Mouse (Mus musculus) forebrain, embryonic 14.5 days (tissue): ENCODE data around the gene Galk2. TPM values are rescaled to one million over a fixed set of nuclear protein-coding genes. Genes with fewer than 3 reads are reported as not detected.

Experiments
- ATAC-seq: fragments of 200-750 bp; cut with Nextera tagmentation; 2 replicates; pipeline ENCODE4 v1.8.0; 2017; ENCODE audit warnings: mild to moderate bottlenecking, moderate library complexity
- DNase-seq: peaks from one replicate; pipeline ENCODE4 v3.0.0-alpha.2; 2015; ENCODE audit warnings: low spot score
- H3K27ac ChIP-seq: fragments of 300-500 bp; sonication (generic); 2 replicates; pipeline ENCODE4 v1.5.1; 2014; ENCODE audit warnings: low read depth, mild to moderate bottlenecking, control low read depth, low read length, moderate library complexity
- H3K27me3 ChIP-seq: fragments of 300-500 bp; sonication (generic); replicated peaks from 2 replicates; pipeline ENCODE4 v1.6.1; 2014; ENCODE audit warnings: low read length, control low read depth, mixed read lengths; ENCODE audit not compliant: control insufficient read depth, insufficient read depth
- H3K36me3 ChIP-seq: fragments of 300-500 bp; sonication (generic); 2 replicates; pipeline ENCODE4 v1.6.1; 2014; ENCODE audit warnings: low read length, control low read depth; ENCODE audit not compliant: control insufficient read depth, insufficient read depth
- H3K4me1 ChIP-seq: fragments of 300-500 bp; sonication (generic); 2 replicates; pipeline ENCODE4 v1.6.1; 2014; ENCODE audit warnings: antibody characterized with exemption, low read length, control low read depth; ENCODE audit not compliant: control insufficient read depth, insufficient read depth
- H3K4me2 ChIP-seq: fragments of 300-500 bp; sonication (generic); 2 replicates; pipeline ENCODE4 v1.6.1; 2014; ENCODE audit warnings: mild to moderate bottlenecking, control low read depth, low read length
- H3K4me3 ChIP-seq: fragments of 300-500 bp; sonication (generic); 2 replicates; pipeline ENCODE4 v1.5.1; 2014; ENCODE audit warnings: low read depth, low read length, control low read depth
- H3K9ac ChIP-seq: fragments of 300-500 bp; sonication (generic); 2 replicates; pipeline ENCODE4 v1.6.1; 2014; ENCODE audit warnings: mild to moderate bottlenecking, low read length, control low read depth, moderate library complexity
- H3K9me3 ChIP-seq: fragments of 300-500 bp; sonication (generic); replicated peaks from 2 replicates; pipeline ENCODE4 v1.6.1; 2016; ENCODE audit warnings: low read length, control low read depth, mixed read lengths; ENCODE audit not compliant: control insufficient read depth
- WGBS: fragments of 180-500 bp; shearing (Covaris S2); extraction: QIAGEN DNeasy Blood & Tissue Kit; methylation state at CpG from one replicate; pipeline ENCODE4 v1.1.7; 2014; 5-methylcytosine and 5-hydroxymethylcytosine counted together
- polyA plus RNA-seq: library from polyadenylated mRNA; unstranded; fragments of >200 nt; fragmentation: Nextera tagmentation; extraction: Ambion mirVana; gene quantifications from 2 replicates; pipeline ENCODE4 v1.2.1, GENCODE M21; 2014

The Galk2 gene
- polyA plus RNA-seq, 1 experiment from 2014 or later: 32.8 TPM

DNA sequence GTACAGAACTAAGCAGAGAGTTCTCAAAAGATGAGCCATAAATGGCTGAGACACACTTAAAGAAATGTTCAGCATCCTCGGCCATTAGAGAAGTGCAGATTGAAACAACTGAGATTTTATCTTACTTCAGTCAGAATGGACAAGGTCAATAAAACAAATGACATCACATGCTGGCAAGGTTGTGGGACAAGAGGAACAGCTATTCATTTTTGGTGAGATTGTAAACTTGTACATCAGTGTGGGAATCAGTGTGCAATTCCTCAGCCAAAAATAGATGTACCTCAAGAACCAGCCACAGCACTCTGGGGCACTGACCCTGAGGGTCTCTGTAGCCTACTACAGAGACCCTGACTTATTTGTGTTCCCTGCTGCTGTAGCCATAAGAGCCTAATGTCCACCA is 84.4 kb downstream of the Galk2 start:
- Histone ChIP-seq H3K4me3 (no peak overlapping the region), H3K27ac (no peak overlapping the region), H3K27me3 (no peaks in the 10 kb centered on the region), H3K9me3 (no peaks in the 10 kb centered on the region), H3K36me3 (0 out of 2 replicates have a peak, but pooled peaks cover 6% of the 10 kb centered on the region), H3K4me2 (no peak overlapping the region), H3K4me1 (no peaks in the 10 kb centered on the region), H3K9ac (no peak overlapping the region)
- ATAC-seq (no peak), DNase-seq (no peak)
- 90% methylated on average over 1 of the region's 1 CpGs for WGBS

DNA sequence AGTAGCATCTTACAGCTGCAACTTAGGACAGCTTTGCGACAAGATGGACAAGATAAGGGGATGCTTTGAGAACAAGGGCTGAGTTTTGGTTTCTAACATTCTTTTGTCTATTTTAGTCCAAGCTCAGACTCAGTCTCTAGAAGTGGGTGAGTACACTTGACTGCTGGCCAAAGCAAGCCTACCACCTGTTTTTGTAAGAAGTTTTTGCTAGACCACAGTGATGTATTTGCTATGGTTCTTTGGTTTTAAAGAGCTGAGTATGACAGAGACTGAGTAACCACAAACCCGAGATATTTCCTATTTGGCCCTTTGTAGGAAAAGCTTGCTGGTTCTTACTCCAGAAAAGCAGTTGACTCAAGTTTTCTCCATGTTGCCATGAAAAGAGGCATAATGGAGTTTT is 89.3 kb downstream of the Galk2 start:
- 94% methylated on average over 2 of the region's 2 CpGs for WGBS
- Histone ChIP-seq H3K27me3 (no peaks in the 10 kb centered on the region), H3K4me1 (no peaks in the 10 kb centered on the region), H3K27ac (no peak overlapping the region), H3K9me3 (no peaks in the 10 kb centered on the region), H3K4me3 (no peak overlapping the region), H3K4me2 (no peak overlapping the region), H3K9ac (no peak overlapping the region), H3K36me3 (0 out of 2 replicates have a peak, but pooled peaks cover 9% of the 10 kb centered on the region)
- DNase-seq (no peak), ATAC-seq (no peak)

DNA sequence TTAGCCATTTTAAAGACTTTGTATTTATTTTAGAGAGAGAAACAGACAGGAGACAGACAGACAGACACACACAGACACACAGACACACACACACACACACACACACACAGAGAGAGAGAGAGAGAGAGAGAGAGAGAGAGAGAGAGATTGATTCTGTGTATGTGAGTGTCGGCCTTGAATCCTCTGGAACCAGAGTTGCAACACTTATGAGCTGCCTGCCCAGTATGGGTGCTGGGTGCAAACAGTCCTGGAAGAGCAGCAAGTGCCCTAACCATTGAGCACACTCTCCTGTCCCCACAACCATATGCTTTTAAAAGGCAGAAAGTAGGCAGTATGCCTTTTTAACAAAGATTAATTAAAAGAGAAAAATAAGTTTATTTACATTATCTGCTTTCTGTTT is 109.9 kb downstream of the Galk2 start:
- Histone ChIP-seq H3K36me3 (no peaks in the 10 kb centered on the region), H3K4me3 (no peak overlapping the region), H3K4me2 (no peak overlapping the region), H3K9ac (no peak overlapping the region), H3K4me1 (no peaks in the 10 kb centered on the region), H3K27me3 (no peaks in the 10 kb centered on the region), H3K9me3 (no peaks in the 10 kb centered on the region), H3K27ac (no peak overlapping the region)
- ATAC-seq: no peak
- DNase-seq: no peak
- 100% methylated on average over 1 of the region's 1 CpGs for WGBS

DNA sequence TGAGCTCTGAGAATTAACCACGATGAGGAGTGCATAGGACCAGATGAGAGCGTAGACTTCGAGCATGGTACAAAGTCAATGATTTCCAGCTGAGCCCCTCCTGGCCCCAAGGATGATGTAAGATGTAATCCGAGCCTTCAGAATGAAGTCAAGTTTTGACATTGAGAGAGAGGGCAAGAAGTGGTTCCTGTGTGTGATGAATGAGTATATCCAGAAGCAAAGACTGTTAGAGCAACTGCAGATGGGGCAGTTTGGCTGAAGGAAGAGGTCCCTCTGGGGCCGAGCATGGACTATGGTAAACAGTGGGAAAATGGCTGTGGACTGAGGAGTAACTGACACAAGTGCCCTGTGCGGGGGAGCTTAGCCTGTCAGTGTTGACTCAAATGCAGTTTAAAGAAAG is 114.3 kb downstream of the Galk2 start:
- 82% methylated on average over 6 of the region's 6 CpGs for WGBS
- no peak overlapping the region for H3K4me2 ChIP-seq
- no peak overlapping the region for H3K27ac ChIP-seq
- H3K9me3 ChIP-seq: no peaks in the 10 kb centered on the region
- H3K4me3 ChIP-seq: no peak overlapping the region
- no peak overlapping the region for H3K9ac ChIP-seq
- DNase-seq (no peak), ATAC-seq (no peak)
- H3K4me1 ChIP-seq: no peaks in the 10 kb centered on the region
- H3K27me3 ChIP-seq: no peaks in the 10 kb centered on the region
- no peaks in the 10 kb centered on the region for H3K36me3 ChIP-seq

DNA sequence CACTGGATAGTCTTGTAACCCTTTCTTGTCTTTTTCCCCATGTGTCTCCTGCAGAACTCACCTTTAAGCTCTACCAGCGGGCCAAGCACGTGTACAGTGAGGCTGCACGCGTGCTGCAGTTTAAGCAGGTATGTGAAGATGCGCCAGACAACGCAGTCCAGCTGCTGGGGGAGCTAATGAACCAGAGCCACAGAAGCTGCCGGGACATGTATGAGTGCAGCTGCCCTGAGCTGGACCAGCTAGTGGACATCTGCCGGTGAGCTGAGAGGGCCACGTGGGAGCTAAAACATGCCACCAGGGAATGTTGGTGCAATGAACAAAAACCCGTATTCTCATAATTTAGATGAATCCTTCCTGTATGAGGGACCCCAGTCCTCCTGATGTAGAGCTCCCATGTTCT is 116.3 kb downstream of the Galk2 start:
- H3K27me3 ChIP-seq: no peaks in the 10 kb centered on the region
- H3K4me1 ChIP-seq: no peaks in the 10 kb centered on the region
- ATAC-seq (no peak), DNase-seq (no peak)
- no peak overlapping the region for H3K9ac ChIP-seq
- H3K4me2 ChIP-seq: no peak overlapping the region
- H3K27ac ChIP-seq: no peak overlapping the region
- WGBS: 95% methylated on average over 10 of the region's 10 CpGs
- H3K4me3 ChIP-seq: no peak overlapping the region
- no peaks in the 10 kb centered on the region for H3K9me3 ChIP-seq
- no peaks in the 10 kb centered on the region for H3K36me3 ChIP-seq

DNA sequence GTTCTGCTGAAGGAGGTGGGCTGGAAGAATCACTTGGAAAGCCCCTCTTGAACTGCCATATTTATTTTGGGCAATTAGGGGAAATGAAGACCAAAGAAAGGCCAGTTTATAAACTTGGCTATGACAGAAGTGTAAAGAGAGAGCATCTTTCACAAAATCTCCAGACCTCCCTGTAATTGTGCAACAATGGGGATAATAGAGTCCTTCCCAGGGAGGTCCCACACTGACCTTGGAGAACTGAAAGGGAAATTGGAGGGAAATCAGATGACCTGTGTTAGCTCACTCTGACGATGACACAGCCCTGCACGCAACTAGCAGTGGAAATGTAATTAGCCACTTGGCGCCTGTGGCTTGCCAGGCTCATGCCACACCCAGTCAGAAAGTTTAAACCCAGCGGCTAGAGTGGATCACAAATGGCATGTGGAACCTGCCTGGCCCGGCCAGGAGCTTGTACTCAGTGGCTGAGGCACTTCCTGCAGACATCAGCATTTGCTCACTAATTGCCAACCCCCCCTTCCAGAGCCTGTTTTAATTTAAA is 117.0 kb downstream of the Galk2 start:
- no peaks in the 10 kb centered on the region for H3K27me3 ChIP-seq
- no peaks in the 10 kb centered on the region for H3K36me3 ChIP-seq
- H3K4me2 ChIP-seq: no peak overlapping the region
- no peak for ATAC-seq
- no peak for DNase-seq
- no peaks in the 10 kb centered on the region for H3K4me1 ChIP-seq
- H3K9me3 ChIP-seq: no peaks in the 10 kb centered on the region
- no peak overlapping the region for H3K9ac ChIP-seq
- no peak overlapping the region for H3K4me3 ChIP-seq
- no peak overlapping the region for H3K27ac ChIP-seq
- 54% methylated on average over 5 of the region's 5 CpGs for WGBS

DNA sequence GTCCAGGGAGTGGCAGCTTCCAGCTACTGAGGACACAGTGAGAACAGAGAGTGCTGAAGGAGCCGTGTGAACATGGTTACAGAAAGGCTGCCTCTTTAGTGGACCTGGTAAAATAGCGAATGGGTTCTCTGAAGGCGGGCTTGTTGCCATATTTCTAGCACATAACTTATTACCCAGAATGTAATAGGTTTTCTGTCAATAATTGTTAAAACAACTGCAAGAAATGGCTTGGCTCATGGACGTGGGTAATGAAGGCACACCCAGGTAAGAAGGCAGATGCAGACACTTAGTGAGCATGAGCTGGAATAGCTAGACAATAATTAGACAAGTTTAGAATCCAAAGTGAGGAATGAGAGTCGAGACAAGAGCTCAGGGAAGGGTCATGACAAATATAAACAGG is 143.4 kb downstream of the Galk2 start:
- no peaks in the 10 kb centered on the region for H3K9me3 ChIP-seq
- ATAC-seq (no peak), DNase-seq (no peak)
- H3K4me3 ChIP-seq: no peak overlapping the region
- H3K9ac ChIP-seq: no peak overlapping the region
- no peaks in the 10 kb centered on the region for H3K4me1 ChIP-seq
- no peaks in the 10 kb centered on the region for H3K36me3 ChIP-seq
- H3K4me2 ChIP-seq: no peak overlapping the region
- H3K27ac ChIP-seq: no peak overlapping the region
- 81% methylated on average over 5 of the region's 5 CpGs for WGBS
- no peaks in the 10 kb centered on the region for H3K27me3 ChIP-seq

DNA sequence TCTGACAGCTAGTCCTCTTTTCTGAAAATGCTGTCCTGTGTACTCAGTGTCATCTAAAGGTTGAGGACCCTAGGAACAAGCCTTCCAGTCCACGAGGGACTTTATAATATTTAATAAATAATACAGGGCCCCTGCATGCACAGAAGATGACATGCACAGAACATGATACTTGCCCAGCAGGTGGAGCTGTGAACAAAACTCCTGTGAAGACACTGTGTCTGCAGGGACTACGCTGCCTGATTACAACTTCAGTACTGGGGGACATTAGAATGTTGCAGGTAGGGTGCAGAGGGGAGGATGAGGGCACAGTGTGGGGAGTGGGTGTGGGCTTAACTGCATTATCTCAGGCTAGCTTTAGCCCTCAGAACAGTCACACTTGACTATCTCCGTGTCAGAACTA is 147.2 kb downstream of the Galk2 start:
- Histone ChIP-seq H3K9me3 (no peaks in the 10 kb centered on the region), H3K36me3 (no peaks in the 10 kb centered on the region), H3K27ac (no peak overlapping the region), H3K4me2 (no peak overlapping the region), H3K4me3 (no peak overlapping the region), H3K4me1 (no peaks in the 10 kb centered on the region), H3K27me3 (no peaks in the 10 kb centered on the region), H3K9ac (no peak overlapping the region)
- DNase-seq (peak; percentile 73), ATAC-seq (peak; percentile 77; the same call in 1 of the 2 replicates)
- WGBS: 42% methylated on average over 3 of the region's 3 CpGs

DNA sequence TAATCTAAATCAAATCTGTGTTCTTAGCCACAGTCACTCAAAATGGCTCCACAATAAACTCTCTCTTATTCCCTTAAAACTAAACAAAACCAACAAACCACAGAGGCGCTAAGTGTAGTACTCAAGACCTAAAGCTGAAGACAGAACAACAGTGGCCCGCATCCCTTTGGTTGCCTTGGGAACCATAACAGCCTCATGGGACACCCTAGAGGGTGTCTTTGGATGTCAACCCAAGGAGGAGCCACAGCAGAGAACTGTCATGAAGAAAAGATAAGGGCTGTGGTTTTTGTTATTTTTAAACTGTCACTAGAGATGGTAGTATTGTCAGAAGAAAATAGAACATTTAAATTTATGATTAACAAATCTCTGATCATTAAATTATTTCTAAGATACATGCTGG is 147.8 kb downstream of the Galk2 start:
- Histone ChIP-seq H3K36me3 (no peaks in the 10 kb centered on the region), H3K4me3 (no peak overlapping the region), H3K27ac (no peak overlapping the region), H3K27me3 (no peaks in the 10 kb centered on the region), H3K4me2 (no peak overlapping the region), H3K9me3 (no peaks in the 10 kb centered on the region), H3K4me1 (no peaks in the 10 kb centered on the region), H3K9ac (no peak overlapping the region)
- DNase-seq (no peak), ATAC-seq (no peak)
- 69% methylated on average over 2 of the region's 2 CpGs for WGBS
